Mouse (Mus musculus) ES-E14 (cell line): ENCODE results near the gene Cacna1g. TPM values are rescaled to one million over a fixed set of nuclear protein-coding genes. Genes with fewer than 3 reads are reported as not detected.

ENCODE experiments used
- DNase-seq: peaks from one replicate; pipeline ENCODE4 v3.0.0-alpha.2; 2013; ENCODE audit warnings: low read depth, low spot score
- H3K27ac ChIP-seq: 2 replicates; pipeline ENCODE4 v1.5.1; 2012; ENCODE audit warnings: low read depth, mild to moderate bottlenecking, low read length, moderate library complexity, mixed read lengths; ENCODE audit not compliant: poor library complexity, insufficient read depth, severe bottlenecking
- H3K36me3 ChIP-seq: 2 replicates; pipeline ENCODE4 v1.6.1; 2012; ENCODE audit warnings: mild to moderate bottlenecking, low read length, moderate library complexity, mixed read lengths; ENCODE audit not compliant: control insufficient read depth, poor library complexity, insufficient read depth, severe bottlenecking
- H3K4me1 ChIP-seq, 2 experiments: fragments of 150-350 bp in 1 of 2; sonication (generic) in 1 of 2; 2 replicates each; pipeline ENCODE4 v1.6.1; 2012; ENCODE audit warnings: low read length in 2 of 2, mild to moderate bottlenecking in 1 of 2, mixed read lengths in 1 of 2; ENCODE audit not compliant: control insufficient read depth in 2 of 2, insufficient read depth in 2 of 2, poor library complexity in 1 of 2
- H3K4me3 ChIP-seq, 2 experiments: fragments of 150-350 bp in 1 of 2; sonication (generic) in 1 of 2; 2 replicates each; pipeline ENCODE4 v1.5.1; 2012; ENCODE audit warnings: low read length in 2 of 2, low read depth in 1 of 2, mild to moderate bottlenecking in 1 of 2, mixed read lengths in 1 of 2; ENCODE audit not compliant: insufficient read depth in 1 of 2, poor library complexity in 1 of 2, severe bottlenecking in 1 of 2
- H3K9ac ChIP-seq: 2 replicates; pipeline ENCODE4 v1.6.1; 2012; ENCODE audit warnings: low read depth, mild to moderate bottlenecking, low read length, mixed read lengths; ENCODE audit not compliant: poor library complexity, insufficient read depth, severe bottlenecking
- H3K9me3 ChIP-seq: fragments of 150-350 bp; sonication (generic); 2 replicates; pipeline ENCODE4 v1.6.1; 2012; ENCODE audit warnings: low read depth, mild to moderate bottlenecking, low read length; ENCODE audit not compliant: control insufficient read depth, insufficient read depth
- CHD2 ChIP-seq: IDR thresholded peaks from 2 replicates; pipeline ENCODE4 v1.6.1; 2014; ENCODE audit warnings: mild to moderate bottlenecking, low read depth, low read length, inconsistent platforms
- HCFC1 ChIP-seq: IDR thresholded peaks from 2 replicates; pipeline ENCODE4 v1.6.1; 2012; ENCODE audit warnings: low read length, inconsistent platforms, borderline replicate concordance; ENCODE audit not compliant: insufficient read depth
- MAFK ChIP-seq: IDR thresholded peaks from 2 replicates; pipeline ENCODE4 v1.6.1; 2014; ENCODE audit warnings: mild to moderate bottlenecking, low read depth, low read length, inconsistent platforms; ENCODE audit not compliant: insufficient read depth
- ZC3H11A ChIP-seq: IDR thresholded peaks from 2 replicates; pipeline ENCODE4 v1.6.1; 2012; ENCODE audit warnings: low read depth, mild to moderate bottlenecking, inconsistent platforms, low read length, borderline replicate concordance
- ZNF384 ChIP-seq: IDR thresholded peaks from 2 replicates; pipeline ENCODE4 v1.6.1; 2012; ENCODE audit warnings: low read depth, low read length, inconsistent platforms
- in situ Hi-C, 2 experiments: fragments of 600-800 bp; cut with MboI; formaldehyde crosslinking; loops; one replicate each; pipeline ENCODE4 v1.15.1; 2025; ENCODE audit warnings: low sequenced_read_pairs in 2 of 2, inconsistent platforms in 1 of 2; ENCODE audit not compliant: unreplicated experiment in 2 of 2
- total RNA-seq: library from RNA; depleted of rRNA; stranded (reverse); fragments of 300-350 nt; gene quantifications from 2 replicates; pipeline ENCODE4 v1.2.3, GENCODE M21; 2012

Gene Cacna1g
- total RNA-seq, 1 experiment: 2.2 TPM

DNA sequence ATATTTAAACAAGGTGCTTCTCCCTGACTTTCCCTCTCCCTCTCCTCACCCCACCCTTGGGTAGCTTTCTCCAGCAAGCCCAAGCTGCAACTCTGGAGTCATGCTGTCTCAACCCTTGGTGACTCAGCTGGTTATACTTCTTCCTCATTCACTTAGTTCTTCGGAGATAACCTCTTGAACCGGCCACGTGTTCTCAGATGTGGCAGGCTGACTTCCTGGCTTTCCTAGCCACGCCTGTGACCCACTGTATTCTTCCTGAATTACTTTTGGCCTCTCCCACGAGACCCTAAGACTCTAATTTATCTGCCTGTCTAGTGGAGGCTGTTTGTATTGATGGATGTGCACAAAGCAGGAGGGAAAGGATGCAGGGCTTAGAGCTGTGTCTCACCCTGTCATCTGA is 103.2 kb downstream of the Cacna1g start:
- Histone ChIP-seq H3K27ac (no peak overlapping the region), H3K9me3 (no peaks in the 10 kb centered on the region), H3K4me1 (no peaks in the 10 kb centered on the region), H3K9ac (no peak overlapping the region), H3K36me3 (no peaks in the 10 kb centered on the region), H3K4me3 (no peak overlapping the region)
- in situ Hi-C loops: no loop called here
- TF ChIP-seq HCFC1 (no peak), ZNF384 (no peak), CHD2 (no peak), MAFK (no peak), ZC3H11A (no peak)
- no peak for DNase-seq

DNA sequence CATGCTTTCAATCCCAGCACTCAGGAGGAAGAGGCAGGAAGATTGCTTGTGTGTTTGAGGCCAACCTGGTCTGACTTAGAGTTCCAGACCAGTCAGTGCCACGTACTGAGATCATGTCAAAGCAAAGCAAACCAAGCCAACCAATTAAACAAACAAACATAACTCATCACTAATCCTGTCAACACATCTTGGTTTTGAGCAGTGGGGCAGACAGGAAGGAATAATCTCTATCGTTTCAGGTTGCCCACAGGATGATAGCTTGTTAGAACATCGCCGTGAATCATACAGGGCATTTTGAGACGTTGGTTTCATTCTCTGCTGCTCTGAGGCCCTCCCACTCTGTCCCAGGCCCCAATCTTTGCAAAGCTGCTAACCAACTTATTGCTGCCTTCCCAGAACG is 104.0 kb downstream of the Cacna1g start:
- no peak for TF ChIP-seq ZNF384
- TF ChIP-seq HCFC1: no peak
- no peak for TF ChIP-seq ZC3H11A
- Histone ChIP-seq H3K9ac (no peak overlapping the region), H3K9me3 (no peaks in the 10 kb centered on the region), H3K36me3 (no peaks in the 10 kb centered on the region), H3K27ac (no peak overlapping the region), H3K4me1 (no peaks in the 10 kb centered on the region), H3K4me3 (no peak overlapping the region)
- in situ Hi-C loops: no loop called here
- no peak for DNase-seq

DNA sequence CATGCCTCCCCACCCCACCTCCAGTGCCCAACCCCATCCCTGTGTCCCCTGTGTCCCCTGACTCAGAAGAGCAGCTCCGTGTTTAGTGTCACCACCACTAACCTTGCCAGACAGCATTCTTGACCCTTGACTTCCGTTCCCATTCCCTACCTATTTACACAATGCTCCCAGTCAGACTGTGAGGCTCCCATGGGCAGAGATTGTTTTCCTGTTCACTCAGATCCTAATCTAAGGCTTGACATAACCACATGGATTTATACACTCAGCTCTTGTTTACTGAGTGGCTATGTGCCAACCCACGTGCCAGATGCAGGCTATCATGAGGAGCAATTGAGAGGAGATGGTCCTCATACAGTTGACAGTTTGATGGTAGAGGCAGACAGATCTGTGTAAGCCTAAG is 108.7 kb downstream of the Cacna1g start:
- TF ChIP-seq ZC3H11A (no peak), CHD2 (no peak), MAFK (no peak), HCFC1 (no peak), ZNF384 (no peak)
- Histone ChIP-seq H3K9ac (no peak overlapping the region), H3K4me3 (no peak overlapping the region), H3K36me3 (no peaks in the 10 kb centered on the region), H3K4me1 (no peaks in the 10 kb centered on the region), H3K9me3 (no peaks in the 10 kb centered on the region), H3K27ac (no peak overlapping the region)
- DNase-seq: no peak
- in situ Hi-C loops: no loop called here

DNA sequence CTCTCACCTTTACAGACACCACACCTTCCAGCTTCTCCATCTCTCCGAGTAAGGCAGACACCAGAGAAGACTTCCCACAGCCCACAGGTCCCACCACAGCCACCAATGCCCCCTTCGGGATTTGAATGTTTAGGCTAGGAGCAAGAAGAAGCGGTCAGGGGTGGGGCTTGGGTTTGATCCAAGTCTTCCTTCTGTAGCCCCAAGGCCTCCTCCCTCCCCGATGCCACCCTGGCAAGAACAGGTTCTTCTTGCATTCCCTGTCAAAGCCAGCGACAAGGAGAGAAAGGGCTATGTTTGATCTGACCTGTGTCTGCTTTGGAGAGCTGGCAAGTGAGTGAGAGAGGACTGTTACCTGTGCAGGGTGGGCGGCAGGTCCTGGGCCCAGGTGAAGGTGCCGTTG is 110.3 kb downstream of the Cacna1g start:
- no peak overlapping the region for H3K4me3 ChIP-seq
- no peak for TF ChIP-seq CHD2
- no peak for TF ChIP-seq ZC3H11A
- no peak for TF ChIP-seq HCFC1
- TF ChIP-seq ZNF384: no peak
- TF ChIP-seq MAFK: no peak
- H3K4me1 ChIP-seq: peaks cover 0 to under 1% of the 10 kb centered on the region in 2 experiments; a peak in 1 of 4 replicates
- DNase-seq: no peak
- H3K27ac ChIP-seq: no peak overlapping the region
- no peaks in the 10 kb centered on the region for H3K9me3 ChIP-seq
- H3K9ac ChIP-seq: no peak overlapping the region
- in situ Hi-C loops: no loop called here
- H3K36me3 ChIP-seq: no peaks in the 10 kb centered on the region

DNA sequence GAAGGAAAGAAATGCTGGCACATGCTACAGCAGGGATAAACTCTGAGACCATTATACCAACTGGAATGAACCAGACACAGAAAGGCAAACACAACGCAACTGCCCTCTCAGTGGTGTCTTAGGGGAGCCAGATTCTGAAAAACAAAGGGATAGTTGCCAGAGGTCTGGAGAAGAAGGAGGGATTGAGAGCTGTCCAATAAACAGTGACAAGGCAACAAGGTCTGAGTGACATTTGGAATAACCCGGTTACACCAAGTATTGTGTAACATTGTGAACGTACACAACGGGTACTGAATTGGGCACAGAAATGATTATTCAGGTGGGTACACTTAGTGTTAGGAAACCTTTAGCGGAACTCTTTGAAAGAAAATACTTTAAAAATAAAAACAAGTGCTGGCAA is 111.9 kb downstream of the Cacna1g start:
- H3K4me1 ChIP-seq: peaks cover 0 to 2% of the 10 kb centered on the region in 2 experiments; a peak in 1 of 4 replicates
- TF ChIP-seq MAFK (no peak), ZC3H11A (no peak)

More for the DNA sequence above, 111.9 kb downstream of the Cacna1g start:
- no peak overlapping the region for H3K27ac ChIP-seq
- DNase-seq: no peak
- H3K9ac ChIP-seq: no peak overlapping the region
- no peak overlapping the region for H3K4me3 ChIP-seq
- H3K36me3 ChIP-seq: no peaks in the 10 kb centered on the region
- no peaks in the 10 kb centered on the region for H3K9me3 ChIP-seq
- in situ Hi-C loops: no loop called here
